Mouse (Mus musculus) kidney, postnatal 10 days (tissue): ENCODE data around the gene AA986860.

Experiments used
- DNase-seq: peaks from one replicate; pipeline ENCODE4 v3.0.0; 2021; ENCODE audit warnings: mixed read lengths

The AA986860 gene

GRCm38 (mm10) chr1:130731741-130732337, at the start of gene AA986860:
Gene AA986860, plus strand, starts transcription at chr1:130731976.
- DNase-seq, result peak; percentile 65

GRCm38 (mm10) chr1:130683905-130684304, 47.9 kb upstream of the AA986860 start:
- DNase-seq, result no peak

GRCm38 (mm10) chr1:130698601-130699000, 33.2 kb upstream of the AA986860 start:
- no peak for DNase-seq

GRCm38 (mm10) chr1:130699937-130700633, 31.7 kb upstream of the AA986860 start:
- no peak for DNase-seq

GRCm38 (mm10) chr1:130701976-130702375, 29.8 kb upstream of the AA986860 start:
- DNase-seq, result no peak

GRCm38 (mm10) chr1:130703613-130704012, 28.2 kb upstream of the AA986860 start:
- DNase-seq, result no peak

GRCm38 (mm10) chr1:130710283-130711080, 21.3 kb upstream of the AA986860 start:
- no peak for DNase-seq

- DNase-seq, result no peak
Observed at GRCm38 (mm10) chr1:130714046-130714445, 17.7 kb upstream of the AA986860 start.

GRCm38 (mm10) chr1:130715561-130716217, 16.1 kb upstream of the AA986860 start, which contains the start of gene Gm29427:
Gene Gm29427, minus strand, starts transcription at chr1:130715799.
- peak; percentile 96 for DNase-seq

GRCm38 (mm10) chr1:130716218-130716512, 15.6 kb upstream of the AA986860 start:
- DNase-seq, result no peak

GRCm38 (mm10) chr1:130716513-130717290, 15.1 kb upstream of the AA986860 start:
- peak; percentile 59 for DNase-seq

GRCm38 (mm10) chr1:130717291-130717871, 14.4 kb upstream of the AA986860 start, which contains the start of gene Yod1:
Gene Yod1, plus strand, starts transcription at chr1:130717327.
- peak; percentile 95 for DNase-seq

- DNase-seq, result no peak
Observed at GRCm38 (mm10) chr1:130724206-130724605, 7.6 kb upstream of the AA986860 start.

GRCm38 (mm10) chr1:130726396-130726795, 5.4 kb upstream of the AA986860 start:
- DNase-seq, result no peak

- no peak for DNase-seq
Observed at GRCm38 (mm10) chr1:130728070-130728469, 3.7 kb upstream of the AA986860 start.

- DNase-seq, result no peak
Observed at GRCm38 (mm10) chr1:130728708-130729107, 3.1 kb upstream of the AA986860 start.

GRCm38 (mm10) chr1:130729153-130729552, 2.6 kb upstream of the AA986860 start, which contains the start of gene Pfkfb2:
Gene Pfkfb2, minus strand, starts transcription at chr1:130729253.
- DNase-seq, result no peak

GRCm38 (mm10) chr1:130732706-130733658, 1.2 kb downstream of the AA986860 start:
- DNase-seq, result no peak

GRCm38 (mm10) chr1:130733671-130734070, 1.9 kb downstream of the AA986860 start:
- DNase-seq, result peak; percentile 66

GRCm38 (mm10) chr1:130734452-130734851, 2.7 kb downstream of the AA986860 start:
- no peak for DNase-seq

- no peak for DNase-seq
Observed at GRCm38 (mm10) chr1:130734852-130735251, 3.1 kb downstream of the AA986860 start.
